In genomic region chr1:90234620-90235054, GRCm38 (mm10) we compare ENCODE assay signal across 9 mouse cellular contexts. TPM values are rescaled to one million over a fixed set of nuclear protein-coding genes. Genes with fewer than 3 reads are reported as not detected.
DNase-seq lines count a peak whose midpoint lies in the region; ATAC-seq lines count a peak whose summit lies in the region.
"Had no signal": no experiment of that assay in that cellular context is flagged by ENCODE, and none has a peak within 500 bp of the region (broad histone marks: within the 10 kb centered on the region; RNA-seq: fewer than 3 reads in every experiment).

No protein-coding gene starts in this region.

- peak; percentile 21 for DNase-seq in midbrain, embryonic 14.5 days
- peak; percentile 57 for DNase-seq in embryonic facial prominence, embryonic 10.5 days (ENCODE audit: low spot score)
- DNase-seq in heart, postnatal 36 days: peak; percentile 55 to 61
- DNase-seq: layer of hippocampus, adult 9-11 months had no signal

- H3K4me1 ChIP-seq in midbrain, embryonic 14.5 days (ENCODE audit: control insufficient read depth, insufficient read depth, low read length): peaks cover 18% of the 10 kb centered on the region
- peaks cover 6% of the 10 kb centered on the region for H3K4me1 ChIP-seq in midbrain, embryonic 16.5 days (ENCODE audit: control insufficient read depth, insufficient read depth, low read length)
- H3K4me1 ChIP-seq in embryonic facial prominence, embryonic 10.5 days: peaks cover 49% of the 10 kb centered on the region
- no peaks in the 10 kb centered on the region for H3K4me1 ChIP-seq in stomach, embryonic 16.5 days (ENCODE audit: control insufficient read depth, insufficient read depth, low read length)
- H3K4me1 ChIP-seq in neural tube, embryonic 15.5 days: peaks cover 19% of the 10 kb centered on the region

- no peak overlapping the region for H3K9ac ChIP-seq in midbrain, embryonic 14.5 days (replicated peaks; ENCODE audit: low read length)
- no peak overlapping the region for H3K9ac ChIP-seq in midbrain, embryonic 16.5 days (ENCODE audit: low read depth, low read length)
- H3K9ac ChIP-seq in stomach, embryonic 16.5 days (ENCODE audit: low read length): no peak overlapping the region
- no peak overlapping the region for H3K9ac ChIP-seq in neural tube, embryonic 15.5 days (replicated peaks)

- 0 out of 2 replicates have a peak overlapping the region, but pooled peaks have one; percentile 32 for H3K27ac ChIP-seq in midbrain, embryonic 14.5 days (replicated peaks; ENCODE audit: low read depth, low read length)
- H3K27ac ChIP-seq in midbrain, embryonic 16.5 days (ENCODE audit: low read length): no peak overlapping the region
- H3K27ac ChIP-seq in embryonic facial prominence, embryonic 10.5 days (replicated peaks): peak overlapping the region; percentile 66
- H3K27ac ChIP-seq in stomach, embryonic 16.5 days (ENCODE audit: low read length): no peak overlapping the region
- H3K27ac ChIP-seq in neural tube, embryonic 15.5 days (replicated peaks): no peak overlapping the region

- no peak overlapping the region for H3K4me3 ChIP-seq in midbrain, embryonic 14.5 days (replicated peaks; ENCODE audit: low read depth, low read length)
- no peak overlapping the region for H3K4me3 ChIP-seq in midbrain, embryonic 16.5 days (ENCODE audit: low read depth, low read length)
- no peak overlapping the region for H3K4me3 ChIP-seq in embryonic facial prominence, embryonic 10.5 days
- no peak overlapping the region for H3K4me3 ChIP-seq in stomach, embryonic 16.5 days (replicated peaks; ENCODE audit: low read length)
- H3K4me3 ChIP-seq in neural tube, embryonic 15.5 days (replicated peaks): no peak overlapping the region

- intact Hi-C loops in heart, postnatal 36 days (cut with DNase I): no loop called here

- H3K9me3 ChIP-seq in midbrain, embryonic 14.5 days (ENCODE audit: control insufficient read depth, low read length): no peaks in the 10 kb centered on the region
- no peaks in the 10 kb centered on the region for H3K9me3 ChIP-seq in midbrain, embryonic 16.5 days (replicated peaks; ENCODE audit: control insufficient read depth, low read length, poor library complexity, severe bottlenecking)
- no peaks in the 10 kb centered on the region for H3K9me3 ChIP-seq in embryonic facial prominence, embryonic 10.5 days
- no peaks in the 10 kb centered on the region for H3K9me3 ChIP-seq in stomach, embryonic 16.5 days (replicated peaks; ENCODE audit: control insufficient read depth, low read length)
- H3K9me3 ChIP-seq in neural tube, embryonic 15.5 days (replicated peaks): no peaks in the 10 kb centered on the region

- no peak overlapping the region for H3K4me2 ChIP-seq in midbrain, embryonic 14.5 days (ENCODE audit: low read length)
- H3K4me2 ChIP-seq in midbrain, embryonic 16.5 days (ENCODE audit: low read length): no peak overlapping the region
- H3K4me2 ChIP-seq in stomach, embryonic 16.5 days (ENCODE audit: low read depth, low read length): no peak overlapping the region
- no peak overlapping the region for H3K4me2 ChIP-seq in neural tube, embryonic 15.5 days

- no peaks in the 10 kb centered on the region for H3K27me3 ChIP-seq in midbrain, embryonic 14.5 days (ENCODE audit: control insufficient read depth, insufficient read depth, low read length)
- H3K27me3 ChIP-seq in midbrain, embryonic 16.5 days (ENCODE audit: control insufficient read depth, insufficient read depth, low read depth, low read length): no peaks in the 10 kb centered on the region
- H3K27me3 ChIP-seq in embryonic facial prominence, embryonic 10.5 days (replicated peaks; ENCODE audit: low read depth, poor library complexity, severe bottlenecking): no peaks in the 10 kb centered on the region
- no peaks in the 10 kb centered on the region for H3K27me3 ChIP-seq in stomach, embryonic 16.5 days (ENCODE audit: control insufficient read depth, insufficient read depth, low read length)
- no peaks in the 10 kb centered on the region for H3K27me3 ChIP-seq in neural tube, embryonic 15.5 days (replicated peaks)

- no peak for ATAC-seq in midbrain, embryonic 14.5 days (ENCODE audit: low FRiP score, low TSS enrichment)
- no peak for ATAC-seq in midbrain, embryonic 16.5 days
- ATAC-seq in stomach, embryonic 16.5 days (ENCODE audit: insufficient read depth, low FRiP score): 0 out of 2 replicates have a peak, but pooled peaks have one; percentile 29
- ATAC-seq in neural tube, embryonic 15.5 days (ENCODE audit: low FRiP score): no peak
- ATAC-seq in megakaryocyte-erythroid progenitor cell, adult 5-6 weeks (replicated peaks; ENCODE audit: low FRiP score, low TSS enrichment, poor library complexity, severe bottlenecking): no peak

- no peaks in the 10 kb centered on the region for H3K36me3 ChIP-seq in midbrain, embryonic 14.5 days (ENCODE audit: control insufficient read depth, insufficient read depth, low read length)
- H3K36me3 ChIP-seq in midbrain, embryonic 16.5 days (ENCODE audit: control insufficient read depth, insufficient read depth, low read length): no peaks in the 10 kb centered on the region
- no peaks in the 10 kb centered on the region for H3K36me3 ChIP-seq in embryonic facial prominence, embryonic 10.5 days (replicated peaks)
- H3K36me3 ChIP-seq in stomach, embryonic 16.5 days (ENCODE audit: control insufficient read depth, insufficient read depth, low read length): no peaks in the 10 kb centered on the region
- no peaks in the 10 kb centered on the region for H3K36me3 ChIP-seq in neural tube, embryonic 15.5 days

- 71% methylated on average over 11 of the region's 11 CpGs for WGBS in midbrain, embryonic 14.5 days
- WGBS in midbrain, embryonic 16.5 days: 82% methylated on average over 11 of the region's 11 CpGs
- WGBS in embryonic facial prominence, embryonic 10.5 days: 36% methylated on average over 11 of the region's 11 CpGs
- WGBS in stomach, embryonic 16.5 days: 64% methylated on average over 11 of the region's 11 CpGs
- 83% methylated on average over 11 of the region's 11 CpGs for WGBS in neural tube, embryonic 15.5 days

RNA-seq across cellular contexts. Expression of gene Ackr3, which starts 30.9 kb away (rescaled TPM):
- 12.8 and 13.6 TPM in 2 replicates for polyA plus RNA-seq in midbrain, embryonic 14.5 days (2014; fragmentation: Nextera tagmentation; extraction: Ambion mirVana)
- polyA plus RNA-seq in midbrain, embryonic 16.5 days (2015; fragmentation: Nextera tagmentation; extraction: Ambion mirVana): 10.4 and 10.9 TPM in 2 replicates
- 20.0 and 22.4 TPM in 2 replicates for polyA plus RNA-seq in embryonic facial prominence, embryonic 10.5 days (2016; fragmentation: Nextera tagmentation; extraction: Ambion mirVana)
- total RNA-seq in heart, postnatal 36 days (2021): 10 to 100 TPM; 56.4 to 92.5 TPM
- polyA plus RNA-seq in stomach, embryonic 16.5 days (2015; fragmentation: Nextera tagmentation; extraction: Ambion mirVana): 22.2 and 29.7 TPM in 2 replicates
- 7.5 and 7.7 TPM in 2 replicates for polyA plus RNA-seq in neural tube, embryonic 15.5 days (2015; fragmentation: Nextera tagmentation; extraction: Ambion mirVana)
- total RNA-seq in megakaryocyte-erythroid progenitor cell, adult 5-6 weeks (2014; fragmentation: Nextera tagmentation): not detected in 2 replicates
- not detected in 2 replicates for total RNA-seq in megakaryocyte-erythroid progenitor cell, adult 5-6 weeks (2017)
- total RNA-seq: neutrophil, adult 5-6 weeks had no signal

Comparison
In these comparisons a context has a peak if more than half of its experiments do, and no peak if none do; other contexts are left out.
1. H3K27ac ChIP-seq: peak in midbrain, embryonic 14.5 days (single experiment) and embryonic facial prominence, embryonic 10.5 days (single experiment); none in midbrain, embryonic 16.5 days (single experiment), stomach, embryonic 16.5 days (single experiment) and neural tube, embryonic 15.5 days (single experiment).
2. Peak in every context shown above with its lines, with median percentiles within 50 percentile points of each other: DNase-seq.